Mouse (Mus musculus): ENCODE measurements around the gene Vmac.

Vmac gene

GRCm38 (mm10) chr17:56740118-56740787, 22.4 kb upstream of the Vmac start:
- no peak for DNase-seq (ENCODE audit: extremely low spot score, low spot score)

DNA sequence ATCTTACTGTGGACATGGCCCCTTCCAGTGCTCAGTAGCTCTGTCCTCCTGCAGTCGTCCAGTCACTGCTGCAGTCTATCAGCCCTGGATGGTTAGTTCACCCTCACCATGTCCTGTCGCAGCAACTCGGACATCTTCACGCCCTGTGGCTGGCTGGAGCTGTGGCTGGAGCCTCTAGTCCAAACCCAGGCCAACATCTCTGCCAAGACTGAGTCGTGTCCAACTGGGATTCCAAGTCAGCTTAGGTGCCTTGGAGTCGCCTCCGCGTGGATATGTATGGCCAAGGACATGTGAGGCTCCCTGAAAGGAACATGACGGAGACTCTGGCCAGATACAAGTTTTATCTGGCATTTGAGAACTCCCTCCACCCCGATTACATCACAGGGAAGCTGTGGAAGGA, 20.4 kb upstream of the Vmac start:
- DNase-seq (ENCODE audit: extremely low spot score, low spot score), result no peak

DNA sequence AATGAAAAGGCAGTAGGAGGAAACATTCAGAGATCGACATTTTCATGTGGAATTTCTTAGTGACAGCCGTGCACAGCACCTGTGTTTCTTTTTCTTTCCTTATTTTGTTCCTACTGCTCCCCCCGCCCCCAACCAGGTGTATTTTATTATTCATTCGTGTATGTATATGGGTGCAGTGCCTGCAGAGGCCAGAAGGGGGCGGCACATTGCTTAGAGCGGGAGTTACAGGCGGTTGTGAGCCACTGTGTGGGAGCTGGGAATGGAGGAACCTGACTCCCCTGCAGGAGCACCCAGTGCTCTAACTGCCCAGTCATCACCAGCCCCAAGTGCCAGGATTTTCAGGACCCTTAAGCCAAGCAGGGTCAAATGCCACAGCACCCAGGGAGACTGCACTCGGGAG, 18.7 kb upstream of the Vmac start:
- no peak for DNase-seq (ENCODE audit: extremely low spot score, low spot score)

- DNase-seq (ENCODE audit: extremely low spot score, low spot score), result no peak
Measured at GRCm38 (mm10) chr17:56729656-56730055, 11.8 kb upstream of the Vmac start.

GRCm38 (mm10) chr17:56729151-56729550, 11.3 kb upstream of the Vmac start:
- no peak for DNase-seq (ENCODE audit: extremely low spot score, low spot score)

DNA sequence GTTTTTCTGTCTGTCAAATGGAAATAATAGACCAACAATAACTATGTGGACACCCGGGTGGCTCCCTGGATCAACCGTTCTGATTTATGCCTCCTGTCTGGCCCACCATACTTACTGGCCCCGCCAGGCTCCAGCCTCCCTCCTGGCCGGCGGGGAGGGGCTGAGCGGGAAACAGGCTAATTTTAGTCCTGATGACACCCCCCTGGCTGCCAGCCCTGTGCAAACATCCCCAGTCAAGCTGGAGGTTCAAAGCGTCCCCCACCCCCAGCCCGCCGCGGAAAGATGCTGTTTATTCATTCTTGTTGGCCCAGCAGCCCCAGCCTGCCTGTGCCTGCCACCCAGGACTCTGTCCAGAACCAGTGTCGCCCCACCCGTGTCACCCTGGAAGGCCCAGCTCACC, 10.3 kb upstream of the Vmac start:
- DNase-seq (ENCODE audit: extremely low spot score, low spot score), result no peak

DNA sequence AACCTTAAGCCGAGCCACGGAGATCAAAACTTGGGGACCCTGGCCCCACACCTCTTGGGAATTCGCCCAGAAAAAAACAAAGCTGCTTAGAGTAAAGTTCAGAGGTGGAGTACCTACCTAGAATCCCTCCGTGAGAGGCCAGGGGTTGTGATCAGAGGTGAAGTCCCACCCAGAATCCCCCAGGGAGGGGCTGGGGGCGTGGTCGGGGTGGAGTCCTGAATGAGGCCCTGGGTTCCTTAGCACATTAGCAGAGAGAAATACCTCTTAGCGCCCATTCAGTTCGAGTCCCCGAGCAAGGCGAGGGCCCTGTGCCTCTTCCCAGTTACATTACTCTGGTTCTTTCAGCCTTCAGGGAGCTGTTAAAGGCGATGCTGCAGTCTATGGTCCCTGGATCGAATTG, 9.8 kb upstream of the Vmac start:
- DNase-seq (ENCODE audit: extremely low spot score, low spot score), result peak; percentile 41

GRCm38 (mm10) chr17:56727029-56727649, 9.3 kb upstream of the Vmac start:
- peak; percentile 45 for DNase-seq (ENCODE audit: extremely low spot score, low spot score)

DNA sequence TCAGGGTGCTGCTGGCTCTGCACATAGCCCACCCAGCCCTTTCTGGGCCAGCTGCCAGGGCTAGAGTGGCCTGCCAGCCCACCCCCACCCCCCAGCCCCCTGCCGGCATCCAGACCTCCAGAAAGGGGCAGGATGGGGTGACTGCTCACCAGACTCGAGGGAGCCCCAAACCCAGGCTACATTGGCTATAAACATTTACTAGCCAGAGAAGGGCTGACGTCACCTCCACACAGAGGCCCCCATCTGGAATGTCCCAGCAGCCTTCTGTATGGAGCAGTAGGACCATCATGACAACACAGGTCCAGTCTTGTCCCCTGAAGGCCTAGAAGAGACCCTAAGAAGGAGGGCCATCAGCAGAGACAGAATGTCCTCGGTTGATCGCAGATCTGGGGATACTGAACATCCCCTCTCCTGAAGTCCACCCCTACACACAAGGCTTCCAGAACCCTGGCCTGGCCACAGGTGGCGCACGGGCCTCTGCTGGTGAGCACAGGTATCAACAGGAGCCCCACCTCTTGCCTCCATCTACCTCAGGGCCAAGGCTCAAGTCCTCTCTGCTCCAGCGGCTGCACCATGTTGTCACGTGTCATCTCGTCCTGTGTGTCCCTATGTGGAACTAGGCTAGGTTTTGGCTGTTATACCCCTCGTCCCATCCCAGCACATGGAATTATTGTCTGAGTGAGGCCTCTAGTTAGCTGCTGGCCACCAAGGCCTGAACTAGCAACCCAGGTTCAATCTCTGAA, 5.8 kb upstream of the Vmac start:
- no peak for DNase-seq (ENCODE audit: extremely low spot score, low spot score)

DNA sequence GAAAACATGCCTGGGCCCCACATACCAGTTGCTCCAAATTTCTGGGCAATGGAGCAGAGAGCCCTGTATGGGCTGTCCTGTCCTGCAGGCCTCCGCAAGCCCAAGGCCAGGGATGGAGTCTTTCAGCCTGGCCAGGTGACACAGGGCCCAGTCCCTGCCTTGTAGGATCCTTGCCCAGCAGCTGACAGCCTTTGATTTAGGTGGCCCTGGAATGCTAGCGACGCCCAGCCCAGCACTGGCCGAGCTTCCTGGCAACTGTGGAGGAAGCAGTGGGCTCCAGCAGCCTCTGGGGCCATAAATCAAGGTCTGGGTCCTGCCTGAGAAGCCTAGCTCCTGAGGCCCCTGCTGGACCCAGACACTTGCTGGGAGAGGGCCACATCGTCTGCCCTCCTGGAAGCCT, 4.6 kb upstream of the Vmac start:
- DNase-seq (ENCODE audit: extremely low spot score, low spot score), result peak; percentile 38

- peak; percentile 98 for DNase-seq (ENCODE audit: extremely low spot score, low spot score)
Measured at GRCm38 (mm10) chr17:56716655-56717362, 1.0 kb downstream of the Vmac start.

DNA sequence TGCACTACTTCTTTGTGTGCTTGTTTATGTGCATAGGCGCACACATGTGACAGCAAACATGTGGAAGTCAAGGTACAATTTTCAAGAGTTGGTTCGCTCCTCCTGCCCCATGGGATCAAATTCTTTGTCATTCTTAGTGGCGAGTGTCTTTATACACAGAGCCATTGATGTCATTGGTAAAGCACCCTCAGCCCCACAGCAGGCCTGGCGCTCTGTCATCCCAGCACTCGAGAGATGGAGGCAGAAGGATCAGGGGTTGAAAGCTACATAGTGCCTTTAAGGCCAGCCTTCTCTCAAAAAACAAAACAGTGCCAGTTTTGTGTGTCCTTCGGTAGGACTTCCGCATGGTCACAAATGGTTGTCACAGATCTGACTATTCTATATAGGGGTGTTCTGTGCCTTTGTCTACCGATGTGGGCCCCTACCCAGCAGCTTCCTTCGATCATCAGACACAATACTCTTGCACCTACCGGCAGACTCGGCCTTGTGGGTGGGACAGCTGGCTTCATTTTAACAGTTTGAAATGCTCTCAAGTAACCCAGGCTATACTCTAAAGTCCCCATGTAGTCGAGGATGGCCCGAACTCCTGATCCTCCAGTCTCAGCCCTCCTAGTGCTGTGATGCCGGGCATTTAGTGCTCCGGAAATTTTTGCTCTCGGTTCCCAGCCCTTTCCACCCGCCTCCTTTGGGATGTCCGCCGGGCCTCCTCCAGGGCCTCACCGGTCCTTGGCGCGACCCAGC, 1.7 kb downstream of the Vmac start:
- DNase-seq (ENCODE audit: extremely low spot score, low spot score), result no peak

GRCm38 (mm10) chr17:56715360-56715759, 2.5 kb downstream of the Vmac start:
- DNase-seq (ENCODE audit: extremely low spot score, low spot score), result no peak

- no peak for DNase-seq (ENCODE audit: extremely low spot score, low spot score)
Measured at GRCm38 (mm10) chr17:56709708-56710107, 8.1 kb downstream of the Vmac start.

DNA sequence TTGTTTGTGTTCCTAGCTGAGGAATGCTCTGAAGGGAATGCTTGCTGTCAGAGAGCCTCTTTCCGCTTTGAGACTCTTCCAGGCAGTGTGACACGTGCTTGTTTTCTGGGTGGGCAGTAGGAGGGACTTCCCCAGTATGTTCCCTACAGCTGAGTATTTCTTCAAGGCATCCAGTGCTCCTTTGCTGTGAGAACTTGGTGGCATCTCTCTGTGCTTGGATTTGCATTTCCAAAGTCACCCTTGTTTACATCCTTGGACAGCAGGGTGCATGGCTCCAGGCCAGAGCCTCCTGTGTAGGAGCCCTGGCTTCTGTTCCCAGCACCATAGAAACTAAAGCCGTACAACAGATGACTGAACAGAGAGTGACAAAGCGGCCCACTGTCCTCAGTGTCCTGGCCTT, 9.1 kb downstream of the Vmac start:
- DNase-seq (ENCODE audit: extremely low spot score, low spot score), result no peak

GRCm38 (mm10) chr17:56706515-56706914, 11.3 kb downstream of the Vmac start:
- no peak for DNase-seq (ENCODE audit: extremely low spot score, low spot score)

DNA sequence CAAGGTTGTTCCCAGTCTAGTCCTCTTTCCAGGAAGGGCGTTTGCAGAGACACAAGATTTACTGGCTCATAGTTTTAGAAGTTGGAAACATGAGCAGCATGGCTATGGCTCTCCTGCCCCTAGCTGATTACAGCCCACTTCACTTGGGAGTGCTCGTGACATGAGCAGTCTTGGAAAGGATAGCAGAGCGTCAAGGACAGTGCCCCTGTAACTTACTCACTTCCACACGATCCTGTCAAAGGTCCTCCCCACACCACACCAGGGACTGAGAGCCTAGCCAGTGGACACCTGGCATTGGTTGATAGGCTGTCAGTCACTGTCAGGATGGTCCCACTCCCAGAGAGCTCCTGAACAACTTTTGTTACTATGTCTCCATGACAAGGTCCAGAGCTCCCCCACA, 14.8 kb downstream of the Vmac start:
- DNase-seq (ENCODE audit: extremely low spot score, low spot score), result no peak

- no peak for DNase-seq (ENCODE audit: extremely low spot score, low spot score)
Measured at GRCm38 (mm10) chr17:56700451-56700850, 17.4 kb downstream of the Vmac start.

DNA sequence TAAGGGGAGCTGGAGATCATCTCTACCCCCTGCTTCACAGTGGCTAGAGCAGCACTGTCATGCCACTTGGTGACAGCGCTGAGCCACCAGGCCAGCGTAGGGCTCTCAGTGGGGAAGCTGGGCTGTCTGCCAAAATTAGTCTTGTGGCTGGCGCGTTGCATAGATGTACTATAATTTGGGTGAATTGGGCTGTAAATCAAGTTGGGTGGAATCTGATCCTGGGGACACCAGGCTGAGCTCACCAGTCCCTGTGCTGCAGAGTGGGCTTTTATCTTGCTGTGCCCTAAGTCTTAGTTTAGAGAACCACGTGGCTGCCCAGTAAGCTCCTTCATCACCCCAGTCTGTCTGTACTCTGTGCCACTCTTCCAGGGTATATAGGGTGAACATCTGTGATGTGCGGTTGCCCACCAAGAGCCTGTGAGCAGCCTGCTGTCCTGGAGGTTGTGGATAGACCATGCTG, 23.9 kb downstream of the Vmac start:
- DNase-seq (ENCODE audit: extremely low spot score, low spot score), result no peak

DNA sequence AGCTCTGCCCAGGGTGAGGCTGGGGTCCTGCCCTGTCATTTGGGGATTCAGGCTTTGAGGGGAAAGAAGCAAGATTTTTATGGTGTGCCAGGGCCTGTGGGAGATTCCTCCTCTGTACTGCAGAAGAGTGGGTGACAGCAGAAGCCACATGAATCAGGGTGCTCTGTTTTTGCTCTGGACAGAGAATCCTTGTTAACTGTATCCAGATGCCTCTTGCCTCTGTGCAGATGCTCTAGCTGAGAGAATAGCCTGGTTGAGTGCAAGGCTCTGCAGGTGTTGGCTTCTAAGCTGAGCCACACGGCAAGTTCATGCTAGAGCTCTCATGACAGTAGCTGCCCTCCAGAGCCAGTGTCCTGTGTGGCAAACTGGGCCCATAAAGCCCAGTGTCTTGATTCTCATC, 24.4 kb downstream of the Vmac start:
- DNase-seq (ENCODE audit: extremely low spot score, low spot score), result no peak

DNA sequence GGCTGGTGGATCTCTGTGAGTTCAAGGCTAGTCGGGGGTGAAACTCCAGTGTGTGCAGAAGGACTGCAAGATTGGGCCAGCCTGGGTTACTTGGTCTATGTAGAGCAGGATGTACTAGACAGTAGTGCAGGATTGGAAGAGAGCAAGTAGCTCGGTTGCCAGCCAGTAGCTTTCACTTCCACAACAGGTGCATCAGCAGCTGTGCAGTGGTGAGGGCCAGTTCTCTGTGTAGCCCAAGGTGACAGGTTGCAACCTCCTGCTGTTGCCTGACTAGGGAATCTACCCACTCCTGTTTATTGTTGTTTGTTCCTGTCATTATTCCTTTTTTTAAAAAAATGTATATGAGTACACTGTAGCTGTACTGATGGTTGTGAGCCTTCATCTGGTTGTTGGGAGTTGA, 29.1 kb downstream of the Vmac start:
- no peak for DNase-seq (ENCODE audit: extremely low spot score, low spot score)
